Comparison of ENCODE assay signal across 9 mouse cellular contexts in genomic region chr3:68053538-68053937, GRCm38 (mm10). TPM values are rescaled to one million over a fixed set of nuclear protein-coding genes. Genes with fewer than 3 reads are reported as not detected.
DNase-seq lines count a peak whose midpoint lies in the region; ATAC-seq and TF ChIP-seq lines count a peak whose summit lies in the region.
"Had no signal": no experiment of that assay in that cellular context is flagged by ENCODE, and none has a peak within 500 bp of the region (broad histone marks: within the 10 kb centered on the region; RNA-seq: fewer than 3 reads in every experiment).

No protein-coding gene starts in this region.

- ATAC-seq in monocyte, adult 5-6 weeks (replicated peaks; ENCODE audit: insufficient number of reproducible peaks, low FRiP score, low TSS enrichment, poor library complexity, severe bottlenecking), result no peak

- DNase-seq in adrenal gland, postnatal 14 days, result peak; percentile 14
- no peak for DNase-seq in adrenal gland, postnatal 25 days
- peak; percentile 19 to 34 for DNase-seq in left cerebral cortex, adult 18-20 months (ENCODE audit: low spot score in 2 of 2)
- DNase-seq in left cerebral cortex, postnatal 10 days (ENCODE audit: extremely low spot score in 1 of 2, low spot score in 2 of 2), result no peak
- DNase-seq in ES-E14 (ENCODE audit: low read depth, low spot score), result no peak
- peak; percentile 40 for DNase-seq in forelimb bud, embryonic 11.5 days (ENCODE audit: low read depth, low spot score)
- DNase-seq in right cerebral cortex, postnatal 25 days, result no peak

- intact Hi-C loops in left cerebral cortex, postnatal 10 days (cut with DNase I), result no loop called here

- in situ Hi-C loops in ES-E14 (cut with MboI; ENCODE audit: low sequenced_read_pairs in 2 of 2, unreplicated experiment in 2 of 2), result loop anchor here in 1 of 2 experiments (10.0 to 25.0 kb wide), 2 partner anchors 429 to 659 kb away; no protein-coding TSS in a partner anchor

- H3K9me3 ChIP-seq in ES-E14 (ENCODE audit: control insufficient read depth, insufficient read depth, low read depth, low read length), result no peaks in the 10 kb centered on the region
- H3K9me3 ChIP-seq: embryonic facial prominence, embryonic 15.5 days had no signal

- no peaks in the 10 kb centered on the region for H3K4me1 ChIP-seq in ES-E14 (ENCODE audit: control insufficient read depth in 2 of 2, insufficient read depth in 2 of 2, low read length in 2 of 2, poor library complexity in 1 of 2)
- H3K4me1 ChIP-seq: embryonic facial prominence, embryonic 15.5 days had no signal

- H3K4me3 ChIP-seq in ES-E14 (ENCODE audit: insufficient read depth in 1 of 2, low read depth in 1 of 2, low read length in 2 of 2, poor library complexity in 1 of 2, severe bottlenecking in 1 of 2), result no peak overlapping the region
- H3K4me3 ChIP-seq: embryonic facial prominence, embryonic 15.5 days had no signal

- no peak overlapping the region for H3K27ac ChIP-seq in ES-E14 (ENCODE audit: insufficient read depth, low read depth, low read length, poor library complexity, severe bottlenecking)
- H3K27ac ChIP-seq: embryonic facial prominence, embryonic 15.5 days had no signal

- H3K9ac ChIP-seq in ES-E14 (ENCODE audit: insufficient read depth, low read depth, low read length, poor library complexity, severe bottlenecking), result no peak overlapping the region
- H3K9ac ChIP-seq: embryonic facial prominence, embryonic 15.5 days had no signal

- H3K36me3 ChIP-seq in ES-E14 (ENCODE audit: control insufficient read depth, insufficient read depth, low read length, poor library complexity, severe bottlenecking), result no peaks in the 10 kb centered on the region
- H3K36me3 ChIP-seq: embryonic facial prominence, embryonic 15.5 days had no signal

TF ChIP-seq in ES-E14, 5 proteins besides CTCF, POLR2A, EP300 and RAD21:
- TF ChIP-seq ZNF384 (IDR thresholded peaks at IDR 0.05; ENCODE audit: low read depth, low read length), result no peak
- no peak for TF ChIP-seq MAFK (IDR thresholded peaks at IDR 0.05; ENCODE audit: insufficient read depth, low read depth, low read length)
- TF ChIP-seq CHD2 (IDR thresholded peaks at IDR 0.05; ENCODE audit: low read depth, low read length), result no peak
- TF ChIP-seq HCFC1 (IDR thresholded peaks at IDR 0.05; ENCODE audit: borderline replicate concordance, insufficient read depth, low read length), result no peak
- peak; percentile 74 for TF ChIP-seq ZC3H11A (IDR thresholded peaks at IDR 0.05; ENCODE audit: borderline replicate concordance, low read depth, low read length)
TF ChIP-seq in ES-E14: peak in this region for 1.

RNA-seq across cellular contexts. Expression of gene Schip1, which starts 11.1 kb away (rescaled TPM):
- 15.8 and 18.4 TPM in 2 replicates for total RNA-seq in adrenal gland, postnatal 14 days (2021)
- total RNA-seq in adrenal gland, postnatal 25 days (2021), result 17.1 and 23.1 TPM in 2 replicates
- total RNA-seq in left cerebral cortex, adult 18-20 months (2021), result 100 to 1,000 TPM; 250 to 294 TPM
- 100 to 1,000 TPM; 182 to 193 TPM for total RNA-seq in left cerebral cortex, postnatal 10 days (2021)
- 38.3 and 48.4 TPM in 2 replicates for total RNA-seq in ES-E14 (2012; rRNA removed)
- total RNA-seq in monocyte, adult 5-6 weeks (2017), result 0.29 to 0.39 TPM in 2 of 3 replicates, not detected in the other

Comparison
In these comparisons a context has a peak if more than half of its experiments do, and no peak if none do; other contexts are left out.
1. DNase-seq: peak in adrenal gland, postnatal 14 days (single experiment), left cerebral cortex, adult 18-20 months (2 of 2) and forelimb bud, embryonic 11.5 days (single experiment); none in adrenal gland, postnatal 25 days (single experiment), left cerebral cortex, postnatal 10 days (0 of 2), ES-E14 (single experiment) and right cerebral cortex, postnatal 25 days (single experiment).
2. RNA of gene Schip1, which starts 11.1 kb away (total RNA-seq): 250 to 294 TPM in left cerebral cortex, adult 18-20 months, 182 to 193 TPM in left cerebral cortex, postnatal 10 days, 38.3 to 48.4 TPM in ES-E14, 17.1 to 23.1 TPM in adrenal gland, postnatal 25 days and 15.8 to 18.4 TPM in adrenal gland, postnatal 14 days; 0.29 to 0.39 TPM in monocyte, adult 5-6 weeks; every median in the first group is over 10 times any median in the second.